Mouse (Mus musculus) kidney, adult 2 months (tissue): ENCODE data around the gene Sel1l.

Experiments used
- CTCF ChIP-seq: fragments of 200-500 bp; conservative IDR thresholded peaks from 2 replicates; pipeline ENCODE4 v1.5.1; 2011; ENCODE audit warnings: low read depth, mild to moderate bottlenecking, control low read depth, low read length, moderate library complexity, mixed read lengths; ENCODE audit not compliant: insufficient read depth, insufficient read length
- POLR2A ChIP-seq: fragments of 200-500 bp; IDR thresholded peaks from one replicate; pipeline ENCODE4 v1.6.1; 2011; ENCODE audit warnings: low read depth, low read length, control low read depth

DNA sequence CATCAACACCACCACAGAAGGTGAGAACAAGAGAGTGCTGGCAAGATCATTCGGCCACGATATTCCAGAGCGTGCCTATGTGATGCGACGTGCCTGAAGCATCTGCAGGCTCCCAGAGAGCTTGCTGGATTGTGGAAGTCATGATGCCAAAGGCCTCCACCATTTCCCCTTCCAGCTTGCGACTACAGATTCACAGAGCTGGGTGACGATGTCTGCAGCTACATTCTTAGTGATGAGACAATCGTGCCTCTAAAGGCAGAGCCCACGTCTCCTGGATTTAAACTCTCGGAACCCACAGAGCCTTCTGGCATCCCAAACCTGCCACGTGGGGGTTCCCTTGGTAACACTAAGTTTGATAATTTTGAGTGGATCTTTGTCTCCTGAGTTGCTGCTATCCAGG, 21.7 kb upstream of the Sel1l start:
- TF ChIP-seq POLR2A (no peak), CTCF (no peak)
